Mouse (Mus musculus): ENCODE measurements at regions not wholly inside any gene's neighbourhood (a gene's known extent, or its start where the extent isn't known, plus 50 kb on each side); places are given as distances from the start of the nearest gene placed in this dataset.

- no peaks in the 10 kb centered on the region for H3K27me3 ChIP-seq (ENCODE audit: control insufficient read depth, insufficient read depth, low read length)
- no peaks in the 10 kb centered on the region for H3K4me1 ChIP-seq (replicated peaks; ENCODE audit: control insufficient read depth, insufficient read depth, low read length)
- 71% methylated on average over 6 of the region's 6 CpGs for WGBS
- H3K27ac ChIP-seq (ENCODE audit: low read depth, low read length): no peak overlapping the region
- no peaks in the 10 kb centered on the region for H3K36me3 ChIP-seq (ENCODE audit: control insufficient read depth, insufficient read depth, low read length)
- no peaks in the 10 kb centered on the region for H3K9me3 ChIP-seq (ENCODE audit: control insufficient read depth, low read length)
- no peak for DNase-seq (ENCODE audit: low spot score)
- H3K4me3 ChIP-seq (ENCODE audit: low read depth, low read length): no peak overlapping the region
- no peak overlapping the region for H3K9ac ChIP-seq (ENCODE audit: low read depth, low read length)
- no peak for ATAC-seq (ENCODE audit: low FRiP score)
- no peak overlapping the region for H3K4me2 ChIP-seq (replicated peaks; ENCODE audit: low read depth, low read length)
Observed at GRCm38 (mm10) chr15:97620261-97620660, 85.4 kb downstream of the Rpap3 start.

DNA sequence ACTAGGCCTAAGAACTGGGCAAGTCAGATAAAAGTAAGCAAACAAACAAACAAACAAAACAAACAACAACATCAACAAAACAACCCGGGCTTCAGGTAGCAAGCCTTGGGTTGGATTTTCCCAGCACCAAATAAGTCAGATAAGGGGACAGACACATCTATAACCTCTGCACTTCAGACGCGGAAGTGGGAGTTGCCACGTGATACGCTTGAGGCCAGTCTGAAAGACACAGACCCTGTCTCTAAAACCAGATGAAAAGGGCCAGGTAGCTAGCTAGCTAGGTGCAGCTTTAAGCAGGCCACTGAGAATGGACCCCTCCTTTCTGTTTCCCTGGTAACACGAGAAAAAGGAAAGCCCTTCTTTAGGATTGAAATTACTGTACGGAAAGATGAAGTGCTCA lies 85.9 kb downstream of the Rpap3 start:
- H3K9me3 ChIP-seq (ENCODE audit: control insufficient read depth, low read length): no peaks in the 10 kb centered on the region
- H3K4me1 ChIP-seq (replicated peaks; ENCODE audit: control insufficient read depth, insufficient read depth, low read length): no peaks in the 10 kb centered on the region
- no peak for DNase-seq (ENCODE audit: low spot score)
- WGBS: 88% methylated on average over 7 of the region's 7 CpGs
- H3K9ac ChIP-seq (ENCODE audit: low read depth, low read length): no peak overlapping the region
- no peaks in the 10 kb centered on the region for H3K27me3 ChIP-seq (ENCODE audit: control insufficient read depth, insufficient read depth, low read length)
- no peak overlapping the region for H3K27ac ChIP-seq (ENCODE audit: low read depth, low read length)
- no peak for ATAC-seq (ENCODE audit: low FRiP score)
- no peak overlapping the region for H3K4me2 ChIP-seq (replicated peaks; ENCODE audit: low read depth, low read length)
- no peak overlapping the region for H3K4me3 ChIP-seq (ENCODE audit: low read depth, low read length)
- H3K36me3 ChIP-seq (ENCODE audit: control insufficient read depth, insufficient read depth, low read length): no peaks in the 10 kb centered on the region

DNA sequence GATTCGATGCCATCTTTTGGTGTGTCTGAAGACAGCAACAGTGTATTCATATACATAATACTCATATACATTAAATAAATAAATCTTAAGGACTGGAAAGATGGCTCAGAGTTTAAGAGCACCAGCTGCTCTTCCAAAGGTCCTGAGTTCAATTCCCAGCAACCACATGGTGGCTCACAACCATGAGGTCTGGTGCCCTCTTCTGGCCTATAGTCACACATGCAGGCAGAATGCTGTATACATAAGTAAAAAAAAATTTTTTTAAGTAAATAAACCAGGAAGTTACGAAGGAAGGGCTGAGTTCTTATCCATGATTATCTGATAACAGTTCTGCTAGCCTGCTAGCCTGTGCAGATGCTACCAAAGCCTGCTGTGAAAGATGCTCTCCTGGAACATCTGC lies 93.3 kb downstream of the Rpap3 start:
- Histone ChIP-seq H3K36me3 (ENCODE audit: control insufficient read depth, insufficient read depth, low read length) (no peaks in the 10 kb centered on the region), H3K4me2 (replicated peaks; ENCODE audit: low read depth, low read length) (no peak overlapping the region), H3K4me3 (ENCODE audit: low read depth, low read length) (no peak overlapping the region), H3K9me3 (ENCODE audit: control insufficient read depth, low read length) (no peaks in the 10 kb centered on the region), H3K4me1 (replicated peaks; ENCODE audit: control insufficient read depth, insufficient read depth, low read length) (no peaks in the 10 kb centered on the region), H3K27ac (ENCODE audit: low read depth, low read length) (no peak overlapping the region), H3K27me3 (ENCODE audit: control insufficient read depth, insufficient read depth, low read length) (no peaks in the 10 kb centered on the region), H3K9ac (ENCODE audit: low read depth, low read length) (no peak overlapping the region)
- WGBS: 90% methylated on average over 2 of the region's 2 CpGs
- no peak for ATAC-seq (ENCODE audit: low FRiP score)
- DNase-seq (ENCODE audit: low spot score): no peak

DNA sequence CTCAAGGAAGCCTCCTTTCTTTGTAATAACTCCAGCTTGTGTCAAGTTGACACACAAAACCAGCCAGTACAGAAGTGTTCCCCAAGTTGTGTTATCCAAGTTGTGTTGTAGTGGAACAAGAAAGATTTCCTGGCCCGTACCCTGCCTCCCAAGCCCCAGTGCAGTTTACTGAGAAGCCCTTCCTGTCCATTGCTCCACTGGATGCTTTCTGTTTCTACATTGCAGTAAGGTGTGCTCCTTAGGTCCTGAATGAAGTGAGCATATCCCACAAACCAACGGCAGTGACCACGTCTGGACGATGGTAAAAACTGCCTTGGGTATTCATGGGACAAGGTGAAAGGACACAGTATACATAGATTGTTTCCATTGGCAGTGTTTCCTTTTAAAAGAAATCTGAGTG lies 94.9 kb downstream of the Rpap3 start:
- Histone ChIP-seq H3K4me1 (replicated peaks; ENCODE audit: control insufficient read depth, insufficient read depth, low read length) (peaks cover 5% of the 10 kb centered on the region; the same call in 1 of the 2 replicates), H3K36me3 (ENCODE audit: control insufficient read depth, insufficient read depth, low read length) (no peaks in the 10 kb centered on the region), H3K4me3 (ENCODE audit: low read depth, low read length) (no peak overlapping the region), H3K9me3 (ENCODE audit: control insufficient read depth, low read length) (no peaks in the 10 kb centered on the region), H3K27ac (ENCODE audit: low read depth, low read length) (no peak overlapping the region), H3K9ac (ENCODE audit: low read depth, low read length) (no peak overlapping the region), H3K27me3 (ENCODE audit: control insufficient read depth, insufficient read depth, low read length) (no peaks in the 10 kb centered on the region), H3K4me2 (replicated peaks; ENCODE audit: low read depth, low read length) (no peak overlapping the region)
- ATAC-seq (ENCODE audit: low FRiP score) (no peak), DNase-seq (ENCODE audit: low spot score) (no peak)
- WGBS: 89% methylated on average over 4 of the region's 4 CpGs

- Histone ChIP-seq H3K9me3 (ENCODE audit: control insufficient read depth, low read length) (no peaks in the 10 kb centered on the region), H3K27ac (ENCODE audit: low read depth, low read length) (no peak overlapping the region), H3K4me3 (ENCODE audit: low read depth, low read length) (no peak overlapping the region), H3K36me3 (ENCODE audit: control insufficient read depth, insufficient read depth, low read length) (no peaks in the 10 kb centered on the region), H3K4me2 (replicated peaks; ENCODE audit: low read depth, low read length) (no peak overlapping the region), H3K27me3 (ENCODE audit: control insufficient read depth, insufficient read depth, low read length) (no peaks in the 10 kb centered on the region), H3K9ac (ENCODE audit: low read depth, low read length) (no peak overlapping the region), H3K4me1 (replicated peaks; ENCODE audit: control insufficient read depth, insufficient read depth, low read length) (peaks cover 5% of the 10 kb centered on the region; the same call in 1 of the 2 replicates)
- DNase-seq (ENCODE audit: low spot score): no peak
- WGBS: 65% methylated on average over 7 of the region's 7 CpGs
- ATAC-seq (ENCODE audit: low FRiP score): no peak
Observed at GRCm38 (mm10) chr15:97609496-97609895, 96.1 kb downstream of the Rpap3 start.

GRCm38 (mm10) chr15:97608651-97609050 lies 97.0 kb downstream of the Rpap3 start:
- DNase-seq (ENCODE audit: low spot score) (no peak), ATAC-seq (ENCODE audit: low FRiP score) (no peak)
- Histone ChIP-seq H3K27me3 (ENCODE audit: control insufficient read depth, insufficient read depth, low read length) (no peaks in the 10 kb centered on the region), H3K4me2 (replicated peaks; ENCODE audit: low read depth, low read length) (no peak overlapping the region), H3K4me1 (replicated peaks; ENCODE audit: control insufficient read depth, insufficient read depth, low read length) (peaks cover 5% of the 10 kb centered on the region; the same call in 1 of the 2 replicates), H3K9me3 (ENCODE audit: control insufficient read depth, low read length) (no peaks in the 10 kb centered on the region), H3K4me3 (ENCODE audit: low read depth, low read length) (no peak overlapping the region), H3K9ac (ENCODE audit: low read depth, low read length) (no peak overlapping the region), H3K27ac (ENCODE audit: low read depth, low read length) (no peak overlapping the region), H3K36me3 (ENCODE audit: control insufficient read depth, insufficient read depth, low read length) (no peaks in the 10 kb centered on the region)
- WGBS: 90% methylated on average over 7 of the region's 7 CpGs

- H3K4me3 ChIP-seq (ENCODE audit: low read depth, low read length): no peak overlapping the region
- no peak for DNase-seq (ENCODE audit: low spot score)
Observed at GRCm38 (mm10) chr15:97607617-97608206, 97.9 kb downstream of the Rpap3 start.

GRCm38 (mm10) chr15:97606630-97607381 lies 98.8 kb downstream of the Rpap3 start:
- WGBS: 6% methylated on average over 25 of the region's 25 CpGs
- Histone ChIP-seq H3K4me3 (ENCODE audit: low read depth, low read length) (peak overlapping the region; percentile 27), H3K27me3 (ENCODE audit: control insufficient read depth, insufficient read depth, low read length) (no peaks in the 10 kb centered on the region), H3K36me3 (ENCODE audit: control insufficient read depth, insufficient read depth, low read length) (no peaks in the 10 kb centered on the region), H3K4me2 (replicated peaks; ENCODE audit: low read depth, low read length) (peak overlapping the region; percentile 58), H3K9me3 (ENCODE audit: control insufficient read depth, low read length) (no peaks in the 10 kb centered on the region), H3K9ac (ENCODE audit: low read depth, low read length) (peak overlapping the region; percentile 58), H3K4me1 (replicated peaks; ENCODE audit: control insufficient read depth, insufficient read depth, low read length) (peaks cover 5% of the 10 kb centered on the region; the same call in 1 of the 2 replicates), H3K27ac (ENCODE audit: low read depth, low read length) (peak overlapping the region; percentile 78)
- peak; percentile 81 for ATAC-seq (ENCODE audit: low FRiP score)
- DNase-seq (ENCODE audit: low spot score): peak; percentile 81

More at GRCm38 (mm10) chr15:97607617-97608206, 97.9 kb downstream of the Rpap3 start:
- Histone ChIP-seq H3K9ac (ENCODE audit: low read depth, low read length) (no peak overlapping the region), H3K27me3 (ENCODE audit: control insufficient read depth, insufficient read depth, low read length) (no peaks in the 10 kb centered on the region), H3K9me3 (ENCODE audit: control insufficient read depth, low read length) (no peaks in the 10 kb centered on the region), H3K36me3 (ENCODE audit: control insufficient read depth, insufficient read depth, low read length) (no peaks in the 10 kb centered on the region), H3K27ac (ENCODE audit: low read depth, low read length) (no peak overlapping the region), H3K4me2 (replicated peaks; ENCODE audit: low read depth, low read length) (no peak overlapping the region; the same call in 1 of the 2 replicates), H3K4me1 (replicated peaks; ENCODE audit: control insufficient read depth, insufficient read depth, low read length) (peaks cover 5% of the 10 kb centered on the region; the same call in 1 of the 2 replicates)
- WGBS: 59% methylated on average over 15 of the region's 15 CpGs
- no peak for ATAC-seq (ENCODE audit: low FRiP score)

DNA sequence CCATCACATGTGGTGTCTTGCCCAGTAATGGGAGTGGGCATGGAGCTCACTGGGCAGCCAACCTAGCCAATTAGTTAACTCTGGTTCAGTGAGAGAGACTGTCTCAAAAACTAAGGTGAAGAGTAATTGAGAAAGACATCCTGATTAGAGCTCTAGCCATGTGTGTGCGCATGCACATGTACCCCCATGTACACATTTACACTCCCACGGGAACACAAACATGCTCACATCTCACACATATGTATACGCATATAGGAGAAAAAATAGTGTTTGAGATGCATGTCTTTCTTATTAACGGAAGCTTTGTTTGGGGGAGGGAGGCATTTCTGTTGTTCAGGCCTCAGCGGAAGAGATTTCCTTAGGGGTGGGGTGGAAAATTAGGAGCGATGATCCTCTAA lies 99.4 kb downstream of the Rpap3 start:
- no peaks in the 10 kb centered on the region for H3K36me3 ChIP-seq (ENCODE audit: control insufficient read depth, insufficient read depth, low read length)
- peaks cover 5% of the 10 kb centered on the region; the same call in 1 of the 2 replicates for H3K4me1 ChIP-seq (replicated peaks; ENCODE audit: control insufficient read depth, insufficient read depth, low read length)
- peak overlapping the region; percentile 27 for H3K4me3 ChIP-seq (ENCODE audit: low read depth, low read length)
- no peaks in the 10 kb centered on the region for H3K9me3 ChIP-seq (ENCODE audit: control insufficient read depth, low read length)
- ATAC-seq (ENCODE audit: low FRiP score): peak; percentile 48
- H3K9ac ChIP-seq (ENCODE audit: low read depth, low read length): no peak overlapping the region
- no peaks in the 10 kb centered on the region for H3K27me3 ChIP-seq (ENCODE audit: control insufficient read depth, insufficient read depth, low read length)
- no peak for DNase-seq (ENCODE audit: low spot score)
- WGBS: 33% methylated on average over 6 of the region's 6 CpGs
- 0 out of 2 replicates have a peak overlapping the region, but pooled peaks have one; percentile 78 for H3K27ac ChIP-seq (ENCODE audit: low read depth, low read length)
- peak overlapping the region; percentile 58 for H3K4me2 ChIP-seq (replicated peaks; ENCODE audit: low read depth, low read length)
